Mouse (Mus musculus): ENCODE results near the gene Slc46a1.
A peak's percentile ranks its signal among the peaks of the same experiment; 100 is the strongest.

Slc46a1 gene

GRCm38 (mm10) chr11:78465568-78466180, at the start of gene Slc46a1:
Slc46a1 (plus strand) TSS chr11:78465697.
- peak; percentile 71 to 81 for DNase-seq

GRCm38 (mm10) chr11:78416854-78417253, 48.6 kb upstream of the Slc46a1 start:
- peak in 1 of 2 experiments; percentile 60 for DNase-seq

GRCm38 (mm10) chr11:78420263-78420889, 45.1 kb upstream of the Slc46a1 start:
- DNase-seq, result no peak

GRCm38 (mm10) chr11:78421201-78422009, 44.1 kb upstream of the Slc46a1 start:
- DNase-seq, result no peak

- DNase-seq, result no peak
These were observed 43.3 kb upstream of the Slc46a1 start, which contains the start of gene Slc13a2 for GRCm38 (mm10) chr11:78422055-78422819. Slc13a2 (minus strand) TSS chr11:78422217.

GRCm38 (mm10) chr11:78424352-78424751, 41.1 kb upstream of the Slc46a1 start:
- DNase-seq, result peak; percentile 50 to 53

GRCm38 (mm10) chr11:78425572-78425971, 39.9 kb upstream of the Slc46a1 start:
- DNase-seq, result no peak

GRCm38 (mm10) chr11:78427655-78428054, 37.8 kb upstream of the Slc46a1 start:
- DNase-seq, result no peak

- no peak for DNase-seq
These were observed 37.2 kb upstream of the Slc46a1 start for GRCm38 (mm10) chr11:78428309-78428708.

GRCm38 (mm10) chr11:78430195-78430878, 35.2 kb upstream of the Slc46a1 start:
- DNase-seq, result no peak

GRCm38 (mm10) chr11:78431176-78431575, 34.3 kb upstream of the Slc46a1 start:
- peak; percentile 58 to 65 for DNase-seq

- no peak for DNase-seq
These were observed 31.4 kb upstream of the Slc46a1 start for GRCm38 (mm10) chr11:78434052-78434451.

- peak in 1 of 2 experiments; percentile 56 for DNase-seq
These were observed 29.6 kb upstream of the Slc46a1 start for GRCm38 (mm10) chr11:78435776-78436349.

GRCm38 (mm10) chr11:78437182-78437581, 28.3 kb upstream of the Slc46a1 start:
- no peak for DNase-seq

- DNase-seq, result no peak
These were observed 27.0 kb upstream of the Slc46a1 start for GRCm38 (mm10) chr11:78438399-78438930.

GRCm38 (mm10) chr11:78443115-78443514, 22.4 kb upstream of the Slc46a1 start:
- no peak for DNase-seq

GRCm38 (mm10) chr11:78447168-78447567, 18.3 kb upstream of the Slc46a1 start:
- DNase-seq, result no peak

GRCm38 (mm10) chr11:78448242-78448641, 17.3 kb upstream of the Slc46a1 start:
- no peak for DNase-seq

GRCm38 (mm10) chr11:78450337-78450736, 15.2 kb upstream of the Slc46a1 start:
- DNase-seq, result no peak

GRCm38 (mm10) chr11:78453675-78454074, 11.8 kb upstream of the Slc46a1 start:
- DNase-seq, result peak; percentile 75 to 87

GRCm38 (mm10) chr11:78454276-78454675, 11.2 kb upstream of the Slc46a1 start:
- DNase-seq, result no peak

- DNase-seq, result peak; percentile 27 to 44
These were observed 10.2 kb upstream of the Slc46a1 start for GRCm38 (mm10) chr11:78455308-78455707.
